Mouse (Mus musculus) T-helper 2 cell (primary cell): ENCODE measurements at regions not wholly inside any gene's neighbourhood (a gene's known extent, or its start where the extent isn't known, plus 50 kb on each side); places are given as distances from the start of the nearest gene placed in this dataset.
"Not testable (repeated sequence)": the region's sequence is repeated elsewhere in the genome, so short reads cannot be mapped to it uniquely, and the experiment has no call there.

Source experiments
- in situ Hi-C: fragments of 300-600 bp; cut with MboI, MseI; formaldehyde crosslinking; loops from one replicate; pipeline ENCODE4 v1.15.1; 2025; ENCODE audit warnings: high pct_unique_total_duplicates

GRCm38 (mm10) chr5:45382804-45383203 is 67.2 kb downstream of the Qdpr start:
- in situ Hi-C loops, result no loop called here

GRCm38 (mm10) chr5:45378486-45378885 is 71.5 kb downstream of the Qdpr start:
- in situ Hi-C loops, result no loop called here

GRCm38 (mm10) chr5:45373069-45373468 is 77.0 kb downstream of the Qdpr start:
- in situ Hi-C loops, result no loop called here

DNA sequence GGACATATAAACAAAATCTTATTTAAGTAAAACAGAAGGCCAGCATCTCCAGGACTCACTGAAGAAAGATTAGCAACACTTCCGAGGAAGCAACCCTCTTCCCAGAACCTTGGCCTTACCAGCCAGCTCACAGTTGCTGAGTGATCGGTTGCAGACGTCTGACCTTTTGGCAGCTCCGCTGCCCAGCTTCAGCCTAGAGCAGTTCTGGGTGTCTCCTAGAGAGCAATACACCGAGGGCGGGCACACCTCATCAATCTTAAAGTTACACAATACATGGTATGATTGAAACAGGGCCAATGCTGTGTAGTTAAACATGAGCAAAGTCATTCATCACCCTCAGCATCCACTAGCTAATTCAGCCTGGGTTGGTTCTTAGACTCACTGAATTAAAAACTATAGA is 81.6 kb downstream of the Qdpr start:
- in situ Hi-C loops, result no loop called here

GRCm38 (mm10) chr5:45360189-45360588 is 89.8 kb downstream of the Qdpr start:
- in situ Hi-C loops, result no loop called here

DNA sequence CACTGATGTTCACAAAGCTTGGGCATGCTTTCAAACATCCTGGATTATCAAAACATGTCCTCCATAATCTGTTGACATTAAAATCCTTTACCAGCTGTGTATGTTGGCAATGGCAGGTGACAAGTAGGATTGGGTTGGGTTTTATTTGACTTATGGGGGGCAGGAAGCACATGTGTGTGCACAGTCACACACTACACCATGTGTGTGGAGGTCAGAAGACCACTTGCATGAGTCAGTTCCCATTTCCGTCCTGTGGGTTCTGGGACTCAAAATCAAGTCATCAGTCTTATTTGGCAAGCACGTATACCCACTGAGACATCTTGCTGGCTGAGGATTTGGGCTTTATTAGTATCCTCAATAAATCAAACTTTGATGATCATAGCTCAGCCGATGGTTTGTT is 109.6 kb downstream of the Qdpr start:
- in situ Hi-C loops, result no loop called here

- in situ Hi-C loops, result no loop called here
These were observed 113.2 kb downstream of the Qdpr start for GRCm38 (mm10) chr5:45336801-45337200.

- in situ Hi-C loops, result not testable (repeated sequence)
These were observed 125.6 kb downstream of the Qdpr start for GRCm38 (mm10) chr5:45324468-45324867.

GRCm38 (mm10) chr5:45323500-45323899 is 126.5 kb downstream of the Qdpr start:
- in situ Hi-C loops, result no loop called here

GRCm38 (mm10) chr5:45318026-45318425 is 132.0 kb downstream of the Qdpr start:
- in situ Hi-C loops, result no loop called here

DNA sequence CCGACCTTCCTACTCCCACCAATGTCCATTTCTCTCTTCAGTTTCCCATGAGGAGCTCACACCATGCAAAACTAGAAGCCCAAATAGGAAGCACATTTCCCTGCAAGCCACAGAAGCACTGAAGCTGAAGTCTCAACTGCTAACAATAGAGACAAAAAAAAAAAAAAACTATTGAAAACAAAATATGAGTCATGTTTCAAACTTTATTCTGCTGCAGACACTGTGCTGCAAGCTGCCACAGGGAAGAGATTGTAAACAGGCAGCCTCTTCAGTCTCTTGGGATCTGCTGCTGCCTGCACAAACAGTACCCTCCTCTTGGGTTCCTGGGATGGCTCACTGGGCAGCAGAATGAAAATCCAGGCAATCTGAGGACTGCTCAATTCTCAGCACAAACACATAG is 148.9 kb downstream of the Qdpr start:
- in situ Hi-C loops, result no loop called here

DNA sequence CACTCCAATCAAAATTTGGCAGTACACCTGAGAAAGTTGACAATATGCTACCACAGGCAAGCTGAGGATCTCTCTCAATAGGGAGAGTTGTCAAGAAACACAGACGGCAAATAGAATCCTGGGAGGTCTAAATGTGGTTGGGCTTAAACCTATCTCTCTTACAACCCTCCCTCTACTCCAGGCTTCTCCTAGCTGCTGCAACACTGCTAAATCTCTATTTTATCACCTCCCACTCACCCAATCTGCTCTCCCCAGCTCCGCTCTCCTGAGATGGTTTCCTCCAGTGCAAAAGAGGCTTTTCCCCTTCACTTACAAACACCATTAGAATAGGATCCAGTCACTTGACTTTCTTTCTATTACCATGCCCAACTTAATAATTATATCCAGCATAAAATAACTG is 151.2 kb downstream of the Qdpr start:
- in situ Hi-C loops, result no loop called here

DNA sequence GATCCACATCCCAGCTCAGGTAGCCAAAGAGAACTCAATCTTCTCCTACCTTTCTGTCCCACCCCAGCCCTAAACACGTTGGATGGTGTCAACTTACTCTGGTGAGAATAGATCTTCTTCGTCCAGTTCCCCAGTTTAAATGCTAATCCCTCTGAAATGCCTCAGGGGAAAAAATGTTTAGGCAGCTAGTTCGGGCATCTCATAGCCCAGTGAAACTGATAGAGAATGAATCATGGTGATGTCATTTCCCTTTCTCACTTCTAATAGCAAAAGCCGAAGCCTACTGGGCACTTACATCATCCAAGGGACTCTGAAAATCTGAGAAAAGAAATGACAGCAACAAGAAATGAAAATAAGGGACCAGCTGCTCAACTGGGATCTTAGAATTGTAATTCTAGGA is 154.9 kb downstream of the Qdpr start:
- in situ Hi-C loops, result no loop called here

DNA sequence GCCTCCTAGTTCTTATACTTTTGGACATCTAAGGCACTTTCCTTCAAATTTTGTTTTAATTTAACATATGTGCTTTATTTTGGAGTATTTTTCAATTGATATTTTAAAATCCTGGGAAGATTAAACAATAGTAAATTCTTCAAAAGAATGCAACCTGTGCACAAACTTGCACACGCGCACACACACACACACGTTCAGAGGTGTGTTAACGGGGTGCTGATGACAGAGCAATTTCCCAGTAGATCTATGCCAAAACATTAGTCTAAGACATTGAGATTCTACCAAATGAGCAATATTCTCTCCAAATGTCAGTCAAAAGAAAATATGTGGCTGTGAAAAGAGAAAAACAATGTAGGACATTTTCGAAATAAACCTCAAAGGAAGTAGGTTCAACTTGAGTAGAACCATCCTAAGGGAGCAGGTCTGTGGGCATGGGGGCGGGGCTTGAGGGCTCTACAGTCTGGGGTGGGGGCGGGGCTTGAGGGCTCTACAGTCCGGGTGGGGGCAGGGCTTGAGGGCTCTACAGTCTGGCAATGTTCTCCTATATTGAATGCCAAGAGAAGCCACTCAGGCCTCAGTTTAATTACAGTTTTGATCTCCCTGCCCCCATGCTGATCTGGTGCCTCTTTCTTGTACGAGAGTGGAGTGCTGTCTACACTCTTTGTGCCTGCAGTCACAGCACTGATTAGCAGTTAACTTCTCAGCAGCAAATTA is 157.0 kb downstream of the Qdpr start:
- in situ Hi-C loops, result no loop called here

GRCm38 (mm10) chr5:45292383-45292782 is 157.7 kb downstream of the Qdpr start:
- in situ Hi-C loops, result no loop called here

DNA sequence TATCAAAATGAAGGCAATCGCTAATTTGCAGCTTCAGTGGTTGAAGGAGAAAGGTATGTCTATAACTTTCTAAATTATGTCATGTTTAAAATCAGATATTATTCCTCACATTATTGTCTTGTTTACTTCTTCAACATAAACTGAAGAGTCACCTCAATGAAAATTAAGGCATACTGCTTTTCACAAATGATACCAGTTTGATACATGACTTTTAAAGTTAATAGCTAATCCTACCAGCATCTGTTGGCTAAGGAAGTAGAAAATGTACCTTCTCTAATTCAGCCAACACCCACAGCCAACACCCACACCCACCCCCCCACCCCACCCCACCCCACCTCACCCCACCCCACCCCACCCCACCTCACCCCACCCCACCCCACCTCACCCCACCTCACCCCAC is 158.3 kb downstream of the Qdpr start:
- in situ Hi-C loops, result no loop called here

DNA sequence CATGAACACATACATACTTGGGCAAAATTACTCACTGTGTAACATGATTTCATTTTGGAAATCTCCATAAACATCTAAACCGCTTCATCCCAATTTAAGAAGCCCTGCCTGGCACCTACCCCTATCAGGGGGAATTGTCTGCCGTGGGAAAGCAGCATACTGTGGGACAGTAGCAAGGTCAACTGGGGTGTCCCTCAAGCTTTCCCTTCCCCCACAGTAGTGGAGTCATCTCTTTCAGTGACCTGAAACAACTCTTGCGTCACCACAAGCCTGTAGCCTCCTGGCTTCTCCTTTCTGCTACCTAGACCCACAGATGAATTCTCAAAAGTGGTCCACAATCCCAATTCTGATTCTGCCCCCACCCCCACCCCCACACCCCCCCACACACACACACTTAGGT is 158.8 kb downstream of the Qdpr start:
- in situ Hi-C loops, result no loop called here

- in situ Hi-C loops, result no loop called here
These were observed 163.6 kb downstream of the Qdpr start for GRCm38 (mm10) chr5:45286454-45286853.

DNA sequence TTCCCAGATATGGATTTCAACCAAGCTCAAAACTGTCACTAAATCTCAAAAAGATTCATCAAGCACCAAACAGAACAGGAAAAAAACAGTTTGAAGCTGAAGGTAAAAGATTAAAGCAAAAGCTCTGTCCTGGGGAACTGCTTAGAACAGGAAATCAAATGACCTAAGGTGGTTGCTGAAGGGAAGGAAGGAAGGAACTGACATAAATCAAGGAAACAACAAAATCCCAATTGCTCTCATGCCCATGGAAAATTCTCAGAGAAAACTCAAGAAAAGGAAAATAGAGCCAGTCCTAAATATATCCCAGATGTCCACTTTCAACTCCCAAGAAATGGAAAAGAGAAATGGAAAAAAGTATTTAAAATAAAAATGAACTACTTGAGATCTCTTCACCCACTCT is 165.4 kb downstream of the Qdpr start:
- in situ Hi-C loops, result no loop called here

- in situ Hi-C loops, result no loop called here
These were observed 166.1 kb downstream of the Qdpr start for GRCm38 (mm10) chr5:45283908-45284415.

- in situ Hi-C loops, result no loop called here
These were observed 167.7 kb downstream of the Qdpr start for GRCm38 (mm10) chr5:45282207-45282930.

DNA sequence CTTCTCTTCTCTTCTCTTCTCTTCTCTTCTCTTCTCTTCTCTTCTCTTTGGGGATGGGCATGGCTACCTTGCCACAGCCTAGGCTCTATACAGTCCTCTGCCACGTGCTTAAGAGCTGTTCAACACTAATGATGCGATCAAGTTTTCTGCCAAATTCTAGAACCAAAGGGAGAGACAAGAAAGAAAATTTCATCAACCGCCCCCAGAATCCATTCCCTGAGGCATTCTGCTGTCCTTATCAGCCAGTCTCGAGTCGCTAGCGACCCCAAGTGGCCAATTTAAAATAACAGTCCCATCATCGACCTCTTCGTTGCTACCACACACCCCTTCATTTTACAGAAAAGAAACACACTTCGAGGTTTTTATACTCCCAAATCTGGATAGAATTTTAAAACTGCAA is 171.5 kb downstream of the Qdpr start:
- in situ Hi-C loops, result no loop called here

- in situ Hi-C loops, result no loop called here
These were observed 172.0 kb downstream of the Qdpr start for GRCm38 (mm10) chr5:45278005-45278432.
